In the genomic region with DNA sequence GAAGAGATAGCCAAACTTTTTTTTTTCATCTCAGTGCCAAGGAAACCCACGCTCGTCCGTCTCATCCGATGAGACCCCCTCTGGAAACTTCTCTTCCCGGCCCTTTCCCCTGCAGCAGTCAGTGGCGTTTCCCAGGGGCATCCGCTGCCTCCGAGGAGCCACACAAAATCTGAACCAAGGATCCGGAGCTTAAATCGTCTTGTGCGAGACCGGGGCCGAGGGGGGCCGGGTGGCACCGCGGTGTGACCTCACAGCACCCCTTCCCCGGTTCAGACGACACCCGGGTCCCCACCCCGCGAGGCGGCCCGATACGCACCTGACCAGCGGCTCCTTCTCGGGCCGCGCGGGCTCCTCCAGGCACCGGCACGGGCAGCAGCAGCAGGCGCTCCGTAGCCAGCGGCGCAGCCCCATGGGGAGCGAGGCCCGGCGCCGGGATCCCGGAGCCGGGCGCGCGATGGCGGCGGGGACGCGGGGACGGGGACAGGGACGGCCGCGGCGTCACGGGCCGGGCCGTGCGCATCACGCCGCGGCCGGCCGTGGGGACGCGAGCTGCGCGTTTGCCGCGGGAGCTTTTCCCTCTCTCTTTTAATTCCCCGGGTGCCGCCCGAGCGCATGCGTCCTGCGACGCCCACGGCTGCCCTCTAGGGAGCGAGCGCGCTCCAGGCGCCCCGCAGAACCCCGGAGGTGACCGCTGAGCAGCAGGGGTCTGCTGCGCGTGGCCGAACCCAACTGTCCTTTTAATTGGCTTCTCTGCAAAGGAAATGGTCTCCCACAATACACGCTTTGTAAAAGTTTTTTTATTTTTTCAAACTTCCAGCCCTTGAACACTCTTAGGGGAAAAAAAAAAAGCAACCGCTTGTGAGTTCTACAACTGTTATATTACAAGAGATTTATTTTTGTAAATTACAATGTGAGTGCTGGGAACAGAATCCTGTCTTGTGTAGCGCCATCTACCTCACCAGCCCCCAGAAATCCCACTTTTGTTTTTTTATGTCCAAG, we compare ENCODE assay signal across 8 mouse cellular contexts. TPM values are rescaled to one million over a fixed set of nuclear protein-coding genes. Genes with fewer than 3 reads are reported as not detected.
DNase-seq lines count a peak whose midpoint lies in the region; TF ChIP-seq lines count a peak whose summit lies in the region.

Gene Mreg (minus strand): TSS at position 607 of the 999 bp plus-strand sequence.

- peak; percentile 77 for TF ChIP-seq POLR2A in liver, adult 2 months (IDR thresholded peaks at IDR 0.05; ENCODE audit: extremely low read depth, insufficient read depth, low read length)
- peak; percentile 82 for TF ChIP-seq POLR2A in myocyte (IDR thresholded peaks at IDR 0.05; ENCODE audit: insufficient read length, low read depth)

- TF ChIP-seq CTCF in liver, adult 2 months (IDR thresholded peaks at IDR 0.05; ENCODE audit: low read depth, low read length) = peak; percentile 66

- H3K4me3 ChIP-seq in liver, adult 2 months (ENCODE audit: insufficient read depth, low read depth, low read length) = peak within 1 kb of the TSS; percentile 87
- peak within 1 kb of the TSS; percentile 22 for H3K4me3 ChIP-seq in myocyte

- H3K36me3 ChIP-seq in liver, adult 2 months (ENCODE audit: control insufficient read depth, insufficient read depth, low read length) = no peaks in the 10 kb centered on the region
- H3K36me3 ChIP-seq in myocyte (ENCODE audit: control insufficient read depth, insufficient read depth) = no peaks in the 10 kb centered on the region

- H3ac ChIP-seq in myocyte (ENCODE audit: control insufficient read depth, insufficient read length) = peak within 1 kb of the TSS; percentile 37

- no peaks in the 10 kb centered on the region for H3K27me3 ChIP-seq in liver, adult 2 months (ENCODE audit: control insufficient read depth, insufficient read depth, low read length)
- H3K27me3 ChIP-seq in myocyte (ENCODE audit: control insufficient read depth, insufficient read depth, insufficient read length) = no peaks in the 10 kb centered on the region

- no peaks in the 10 kb centered on the region; the same call in 1 of the 2 replicates for H3K4me1 ChIP-seq in liver, adult 2 months (ENCODE audit: control insufficient read depth, insufficient read depth, low read length)

- peak within 1 kb of the TSS; percentile 92 for H3K9ac ChIP-seq in liver, adult 2 months (ENCODE audit: low read depth, low read length)

- peak within 1 kb of the TSS; percentile 88 for H3K4me2 ChIP-seq in myocyte (ENCODE audit: low read depth)

- H3K79me2 ChIP-seq in liver, adult 2 months (ENCODE audit: control insufficient read depth, insufficient read depth, low read length) = peaks cover 15% of the 10 kb centered on the region
- no peaks in the 10 kb centered on the region for H3K79me2 ChIP-seq in myocyte (ENCODE audit: control insufficient read depth, insufficient read depth)

- H3K27ac ChIP-seq in liver, adult 2 months (replicated peaks; ENCODE audit: insufficient read depth, low read depth, low read length) = peak within 1 kb of the TSS; percentile 88

- DNase-seq in layer of hippocampus, adult 11-12 months (ENCODE audit: low spot score) = peak; percentile 46
- DNase-seq in layer of hippocampus, adult 9-11 months = no peak
- peak; percentile 86 for DNase-seq in embryo, embryonic 11 days
- DNase-seq in heart, adult 18-20 months = peak; percentile 77 to 79
- DNase-seq in kidney, adult 11 months = peak; percentile 49
- DNase-seq in liver, adult 2 months (ENCODE audit: extremely low read depth, low read depth, low spot score) = peak; percentile 58
- DNase-seq in spleen, postnatal 4 days (ENCODE audit: low spot score in 2 of 2) = peak; percentile 42 to 75

- WGBS in liver, adult 2 months = under 1% methylated on average over 83 of the region's 89 CpGs

TF ChIP-seq in myocyte, 11 proteins besides CTCF, POLR2A, EP300 and RAD21:
- peak in 1 of 3 experiments; percentile 10 for TF ChIP-seq MYOG (IDR thresholded peaks at IDR 0.05; ENCODE audit: control insufficient read depth in 1 of 3, insufficient read depth in 1 of 3, insufficient read length in 2 of 3, low read depth in 2 of 3)
- no peak for TF ChIP-seq MYOD1 (IDR thresholded peaks at IDR 0.05; ENCODE audit: control insufficient read depth in 1 of 3, insufficient read length in 2 of 3, low read depth in 2 of 3)
- no peak for TF ChIP-seq SRF (IDR thresholded peaks at IDR 0.05; ENCODE audit: control insufficient read depth, insufficient read length, low read depth)
- TF ChIP-seq REST (IDR thresholded peaks at IDR 0.05; ENCODE audit: insufficient read depth, insufficient read length) = no peak
- TF ChIP-seq TCF12 (IDR thresholded peaks at IDR 0.05; ENCODE audit: insufficient read depth, poor library complexity, severe bottlenecking) = no peak
- TF ChIP-seq POLR2AphosphoS2 (IDR thresholded peaks at IDR 0.05; ENCODE audit: insufficient read length, low read depth) = peak; percentile 69
- no peak for TF ChIP-seq CEBPB (IDR thresholded peaks at IDR 0.05; ENCODE audit: insufficient read depth, poor library complexity, severe bottlenecking)
- no peak for TF ChIP-seq USF1 (IDR thresholded peaks at IDR 0.05; ENCODE audit: low read depth)
- TF ChIP-seq E2F4 (IDR thresholded peaks at IDR 0.05; ENCODE audit: insufficient read depth) = peak; percentile 73
- TF ChIP-seq TCF3 (IDR thresholded peaks at IDR 0.05; ENCODE audit: insufficient read length, low read depth) = peak; percentile 3
- TF ChIP-seq MAX (IDR thresholded peaks at IDR 0.05; ENCODE audit: low read depth) = no peak

RNA-seq across cellular contexts. Expression of gene Mreg, which starts in this region (rescaled TPM):
- 10 to 100 TPM; 36.9 to 39.7 TPM for total RNA-seq in heart, adult 18-20 months (2021)
- total RNA-seq in liver, adult 2 months (2014; rRNA removed) = 19.5 and 27.9 TPM in 2 replicates
- 43.1 and 56.6 TPM in 2 replicates for polyA plus RNA-seq in liver, adult 2 months (2012; rRNA removed)
- polyA plus RNA-seq in myocyte (2012; fragmentation: generic; extraction: Trizol) = 2.0 TPM

Comparison
In these comparisons a context has a peak if more than half of its experiments do, and no peak if none do; other contexts are left out.
1. RNA of gene Mreg (polyA plus RNA-seq): 43.1 to 56.6 TPM in liver, adult 2 months; 2.0 TPM in myocyte (single experiment); every median in the first group is over 10 times any median in the second.